Mouse (Mus musculus) CH12.LX (cell line): ENCODE data around the gene Ctnnbip1. TPM values are rescaled to one million over a fixed set of nuclear protein-coding genes. Genes with fewer than 3 reads are reported as not detected.

ENCODE experiments used
- DNase-seq: peaks from one replicate; pipeline ENCODE4 v3.0.0-alpha.2; 2013; ENCODE audit errors: extremely low read depth
- H3K27ac ChIP-seq: 2 replicates; pipeline ENCODE4 v1.5.1; 2012; ENCODE audit warnings: low read depth, mild to moderate bottlenecking, control low read depth, moderate library complexity; ENCODE audit not compliant: insufficient read depth
- H3K27me3 ChIP-seq: replicated peaks from 2 replicates; pipeline ENCODE3; 2012; ENCODE audit warnings: inconsistent platforms
- H3K36me3 ChIP-seq, 2 experiments: replicated peaks in 1 of 2; 2 replicates each; pipeline versions ENCODE3 to v1.6.1; 2012; ENCODE audit warnings: inconsistent platforms in 1 of 2, low read length in 1 of 2, mild to moderate bottlenecking in 1 of 2, mixed read lengths in 1 of 2, moderate library complexity in 1 of 2; ENCODE audit not compliant: control insufficient read depth in 1 of 2, insufficient read depth in 1 of 2
- H3K4me1 ChIP-seq, 2 experiments: 2 replicates each; pipeline ENCODE4 v1.6.1; 2012; ENCODE audit warnings: inconsistent platforms in 1 of 2, moderate library complexity in 1 of 2; ENCODE audit not compliant: insufficient read depth in 2 of 2, control insufficient read depth in 1 of 2
- H3K4me2 ChIP-seq: 2 replicates; pipeline ENCODE4 v1.6.1; 2012; ENCODE audit warnings: low read depth, mild to moderate bottlenecking, control low read depth; ENCODE audit not compliant: poor library complexity, insufficient read depth, severe bottlenecking
- H3K4me3 ChIP-seq, 3 experiments: fragments of 150-350 bp in 1 of 3; sonication (generic) in 1 of 3; replicated peaks in 1 of 3; 2 replicates each; pipeline versions ENCODE3 to v1.5.1; 2011 to 2012; ENCODE audit warnings: low read depth in 2 of 3, low read length in 2 of 3, mild to moderate bottlenecking in 2 of 3, moderate library complexity in 2 of 3, control low read depth in 1 of 3, improper control_type of control experiment in 1 of 3, inconsistent platforms in 1 of 3, mixed read lengths in 1 of 3; ENCODE audit not compliant: poor library complexity in 1 of 3
- H3K79me2 ChIP-seq: replicated peaks from 2 replicates; pipeline ENCODE4 v1.6.1; 2012; ENCODE audit warnings: mild to moderate bottlenecking, moderate library complexity; ENCODE audit not compliant: control insufficient read depth, poor library complexity, insufficient read depth, severe bottlenecking; ENCODE audit errors: extremely low read depth
- H3K9ac ChIP-seq: 2 replicates; pipeline ENCODE4 v1.6.1; 2012; ENCODE audit warnings: low read depth, mild to moderate bottlenecking, control low read depth, moderate library complexity; ENCODE audit not compliant: insufficient read depth
- H3K9me3 ChIP-seq: replicated peaks from 2 replicates; pipeline ENCODE3; 2012; ENCODE audit warnings: low read length, inconsistent platforms, mixed read lengths
- BHLHE40 ChIP-seq: IDR thresholded peaks from 2 replicates; pipeline ENCODE4 v1.6.1; 2011; ENCODE audit warnings: mild to moderate bottlenecking, low read depth, low read length, improper control_type of control experiment
- CHD1 ChIP-seq: IDR thresholded peaks from 2 replicates; pipeline ENCODE4 v1.6.1; 2012; ENCODE audit warnings: low read depth, low read length, improper control_type of control experiment, inconsistent platforms
- CHD2 ChIP-seq: IDR thresholded peaks from 2 replicates; pipeline ENCODE4 v1.6.1; 2011; ENCODE audit warnings: low read length, improper control_type of control experiment
- CTCF ChIP-seq, 2 experiments: IDR thresholded peaks in 1 of 2; conservative IDR thresholded peaks in 1 of 2; 2 replicates each; pipeline ENCODE4 v1.5.1; 2011 to 2012; ENCODE audit warnings: low read depth in 2 of 2, low read length in 2 of 2, improper control_type of control experiment in 1 of 2, inconsistent platforms in 1 of 2, mild to moderate bottlenecking in 1 of 2, moderate library complexity in 1 of 2
- EP300 ChIP-seq: IDR thresholded peaks from 2 replicates; pipeline ENCODE4 v1.6.1; 2011; ENCODE audit warnings: low read length, improper control_type of control experiment
- ETS1 ChIP-seq: conservative IDR thresholded peaks from 2 replicates; pipeline ENCODE4 v1.6.1; 2012; ENCODE audit warnings: low read depth, mild to moderate bottlenecking, inconsistent platforms, low read length, improper control_type of control experiment, moderate library complexity
- HCFC1 ChIP-seq: IDR thresholded peaks from 2 replicates; pipeline ENCODE4 v1.6.1; 2012; ENCODE audit warnings: low read depth, mild to moderate bottlenecking, inconsistent platforms, low read length, improper control_type of control experiment
- IRF4 ChIP-seq: IDR thresholded peaks from 2 replicates; pipeline ENCODE4 v1.6.1; 2014; ENCODE audit warnings: low read depth, mild to moderate bottlenecking, inconsistent platforms, low read length, improper control_type of control experiment
- KAT2A ChIP-seq: IDR thresholded peaks from 2 replicates; pipeline ENCODE4 v1.6.1; 2012; ENCODE audit warnings: low read length, improper control_type of control experiment, inconsistent platforms; ENCODE audit not compliant: insufficient replicate concordance
- MAX ChIP-seq: IDR thresholded peaks from 2 replicates; pipeline ENCODE4 v1.6.1; 2011; ENCODE audit warnings: low read length, improper control_type of control experiment
- MYC ChIP-seq: IDR thresholded peaks from 2 replicates; pipeline ENCODE4 v1.6.1; 2011; ENCODE audit warnings: low read depth, mild to moderate bottlenecking, improper control_type of control experiment, low read length
- NRF1 ChIP-seq: IDR thresholded peaks from 2 replicates; pipeline ENCODE4 v1.6.1; 2014; ENCODE audit warnings: low read depth, mild to moderate bottlenecking, inconsistent platforms, low read length, improper control_type of control experiment, moderate library complexity
- PAX5 ChIP-seq: IDR thresholded peaks from 2 replicates; pipeline ENCODE4 v1.6.1; 2012; ENCODE audit warnings: low read length, inconsistent platforms, mixed read lengths
- POLR2A ChIP-seq: IDR thresholded peaks from 2 replicates; pipeline ENCODE4 v1.6.1; 2011; ENCODE audit warnings: low read depth, mild to moderate bottlenecking, improper control_type of control experiment, low read length
- POLR2AphosphoS2 ChIP-seq: IDR thresholded peaks from 2 replicates; pipeline ENCODE4 v1.6.1; 2011; ENCODE audit warnings: low read depth, low read length, improper control_type of control experiment
- RAD21 ChIP-seq: IDR thresholded peaks from 2 replicates; pipeline ENCODE4 v1.6.1; 2011; ENCODE audit warnings: low read depth, mild to moderate bottlenecking, low read length, improper control_type of control experiment, moderate library complexity
- RCOR1 ChIP-seq: conservative IDR thresholded peaks from 2 replicates; pipeline ENCODE4 v1.6.1; 2012; ENCODE audit warnings: low read depth, mild to moderate bottlenecking, inconsistent platforms, low read length, improper control_type of control experiment
- TBP ChIP-seq: conservative IDR thresholded peaks from 2 replicates; pipeline ENCODE4 v1.6.1; 2011; ENCODE audit warnings: low read depth, low read length, improper control_type of control experiment
- ZC3H11A ChIP-seq: IDR thresholded peaks from 2 replicates; pipeline ENCODE4 v1.6.1; 2012; ENCODE audit warnings: low read depth, mild to moderate bottlenecking, inconsistent platforms, low read length, improper control_type of control experiment
- ZNF384 ChIP-seq: IDR thresholded peaks from 2 replicates; pipeline ENCODE4 v1.6.1; 2012; ENCODE audit warnings: low read depth, low read length, improper control_type of control experiment, inconsistent platforms
- dilution Hi-C: fragments of 300-500 bp; cut with MboI; formaldehyde crosslinking; loops from 2 replicates; pipeline ENCODE4 v1.14.3; 2020; ENCODE audit warnings: low sequenced_read_pairs; ENCODE audit not compliant: extremely low pct_unique_long_range_greater_than_20kb, extremely low pct_ligation_motif_present
- in situ Hi-C: fragments of 300-500 bp; cut with MboI; formaldehyde crosslinking; loops from 3 replicates; pipeline ENCODE4 v1.14.3; 2019; ENCODE audit warnings: low sequenced_read_pairs, low pct_ligation_motif_present, low pct_unique_long_range_greater_than_20kb, mixed read lengths
- polyA plus RNA-seq: library from polyadenylated mRNA; unstranded; fragments of >175 nt; gene quantifications from 2 replicates; pipeline ENCODE4 v1.2.1, GENCODE M21; 2012; ENCODE audit warnings: low read depth; ENCODE audit not compliant: insufficient read length
- total RNA-seq, 2 experiments: library from RNA; depleted of rRNA; stranded (reverse); fragments of 300-350 nt in 1 of 2; fragments of >200 nt in 1 of 2; gene quantifications; 2 replicates each; pipeline ENCODE4 v1.2.3; 2012 to 2014

Ctnnbip1 gene
- total and polyA plus RNA-seq, 3 experiments, result 4.5 to 5.9 (median 5.7) TPM

- peaks cover 0 to 2% of the 10 kb centered on the region in 2 experiments for H3K36me3 ChIP-seq
- peaks cover 11 to 16% of the 10 kb centered on the region in 2 experiments; a peak in 3 of 4 replicates for H3K4me1 ChIP-seq
- H3K79me2 ChIP-seq, result no peaks in the 10 kb centered on the region
- no peak overlapping the region for H3K27ac ChIP-seq
- dilution Hi-C loops (no loop called here), in situ Hi-C loops (no loop called here)
- no peaks in the 10 kb centered on the region for H3K27me3 ChIP-seq
- no peak overlapping the region for H3K9ac ChIP-seq
- no peaks in the 10 kb centered on the region for H3K9me3 ChIP-seq
- H3K4me3 ChIP-seq, result no peak overlapping the region
- no peak overlapping the region for H3K4me2 ChIP-seq
- TF ChIP-seq BHLHE40 (no peak), MYC (no peak), ZNF384 (no peak), HCFC1 (no peak), EP300 (no peak), CHD2 (no peak), RAD21 (no peak), KAT2A (no peak), POLR2AphosphoS2 (no peak), MAX (no peak), ETS1 (no peak), CTCF (conservative IDR thresholded peaks at IDR 0.05 in 1 of 2, IDR thresholded peaks at IDR 0.05 in 1 of 2; ENCODE audit: low read depth in 2 of 2, low read length in 2 of 2) (no peak)
- DNase-seq, result no peak
Observed at GRCm38 (mm10) chr4:149568622-149569021, 50.6 kb downstream of the Ctnnbip1 start.

- peaks cover 0 to 2% of the 10 kb centered on the region in 2 experiments for H3K36me3 ChIP-seq
- no peaks in the 10 kb centered on the region for H3K79me2 ChIP-seq
- in situ Hi-C loops, result no loop called here
- H3K27me3 ChIP-seq, result no peaks in the 10 kb centered on the region
- dilution Hi-C loops, result no loop called here
- DNase-seq, result no peak
- no peak overlapping the region for H3K9ac ChIP-seq
- H3K4me2 ChIP-seq, result no peak overlapping the region
- no peak for TF ChIP-seq ZC3H11A
- no peak for TF ChIP-seq NRF1
- no peak for TF ChIP-seq ETS1
- TF ChIP-seq PAX5, result no peak
- no peak for TF ChIP-seq POLR2A
- TF ChIP-seq TBP, result no peak
- TF ChIP-seq IRF4, result no peak
- TF ChIP-seq ZNF384, result no peak
- TF ChIP-seq RCOR1, result no peak
- no peak for TF ChIP-seq CHD1
- TF ChIP-seq BHLHE40, result no peak
- TF ChIP-seq CTCF (conservative IDR thresholded peaks at IDR 0.05 in 1 of 2, IDR thresholded peaks at IDR 0.05 in 1 of 2; ENCODE audit: low read depth in 2 of 2, low read length in 2 of 2), result no peak
- no peak for TF ChIP-seq MAX
- peaks cover 14 to 21% of the 10 kb centered on the region in 2 experiments; a peak in 3 of 4 replicates for H3K4me1 ChIP-seq
- H3K9me3 ChIP-seq, result no peaks in the 10 kb centered on the region
- no peak overlapping the region for H3K4me3 ChIP-seq
- no peak overlapping the region for H3K27ac ChIP-seq
Observed at GRCm38 (mm10) chr4:149569781-149570497, 51.9 kb downstream of the Ctnnbip1 start.
